Mouse (Mus musculus) bone marrow macrophage, adult 2 months (primary cell): ENCODE results near the gene Pard3.

ENCODE experiments used
- CTCF ChIP-seq: IDR thresholded peaks from 2 replicates; pipeline ENCODE4 v1.5.1; 2012; ENCODE audit warnings: low read depth, mild to moderate bottlenecking, low read length, moderate library complexity
- POLR2A ChIP-seq: IDR thresholded peaks from 2 replicates; pipeline ENCODE4 v1.6.1; 2012; ENCODE audit warnings: mild to moderate bottlenecking, low read depth, low read length, borderline replicate concordance

- TF ChIP-seq POLR2A (no peak), CTCF (no peak)
Measured at GRCm38 (mm10) chr8:127495226-127495780, 431.6 kb downstream of the Pard3 start.
